Mouse (Mus musculus) spleen, postnatal 10 days (tissue): ENCODE measurements at regions not wholly inside any gene's neighbourhood (a gene's known extent, or its start where the extent isn't known, plus 50 kb on each side); places are given as distances from the start of the nearest gene placed in this dataset.

Experiments used
- DNase-seq, 2 experiments: peaks; one replicate each; pipeline ENCODE4 v3.0.0; 2021 to 2022; ENCODE audit warnings: low spot score in 2 of 2

GRCm38 (mm10) chr15:71358189-71358790, 2476.1 kb upstream of the Gm6569 start:
- no peak for DNase-seq

- DNase-seq = no peak
Measured at GRCm38 (mm10) chr15:71375775-71376174, 2458.6 kb upstream of the Gm6569 start.
